Mouse (Mus musculus) thymus, postnatal 4 days (tissue): ENCODE measurements at regions not wholly inside any gene's neighbourhood (a gene's known extent, or its start where the extent isn't known, plus 50 kb on each side); places are given as distances from the start of the nearest gene placed in this dataset.

Experiments
- DNase-seq: peaks from one replicate; pipeline ENCODE4 v3.0.0; 2021

DNA sequence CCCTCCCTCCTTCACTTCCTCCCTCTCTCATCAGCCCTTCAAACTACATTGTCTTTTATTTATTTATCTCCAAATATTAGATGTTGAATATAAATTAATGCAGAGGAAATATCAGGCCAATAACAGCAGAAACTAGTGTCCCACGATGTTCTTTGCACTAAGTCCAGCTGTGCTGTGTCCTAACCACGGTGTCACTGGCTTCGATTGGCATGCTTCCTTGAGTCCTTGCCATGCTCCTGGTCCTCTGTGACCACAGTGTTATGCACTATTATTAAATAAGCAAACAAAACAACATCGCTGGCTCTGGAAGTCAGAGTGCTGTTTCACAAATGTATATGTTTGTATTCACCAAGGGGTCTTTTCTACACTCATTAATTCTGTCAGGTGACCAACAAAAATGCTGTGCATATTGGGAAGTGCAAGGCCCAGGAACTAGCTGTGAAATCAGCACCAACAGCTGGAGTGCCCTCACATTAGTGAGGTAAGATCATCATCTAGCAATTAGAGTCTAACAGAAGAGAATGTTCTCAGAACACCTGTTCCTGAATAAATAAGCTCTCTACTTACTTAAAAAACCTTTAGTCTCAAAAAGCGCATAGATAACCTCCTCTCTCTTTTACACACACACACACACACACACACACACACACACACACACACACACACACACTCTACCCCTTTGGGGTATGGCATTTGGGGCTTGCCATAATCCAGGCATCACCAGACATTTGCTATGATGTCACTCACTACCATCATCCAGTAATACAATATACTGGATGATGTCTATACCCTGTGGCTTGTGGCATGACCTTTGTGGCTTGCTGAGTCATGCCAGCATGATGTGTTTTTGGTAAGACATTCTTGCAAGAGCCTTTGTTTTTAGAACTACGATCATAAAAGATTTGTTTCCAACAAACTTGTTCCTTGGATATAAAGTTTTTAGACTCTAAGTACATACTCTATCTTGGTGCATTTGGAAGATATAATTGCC lies 81.9 kb upstream of the Rgs2 start:
- DNase-seq: peak; percentile 14

DNA sequence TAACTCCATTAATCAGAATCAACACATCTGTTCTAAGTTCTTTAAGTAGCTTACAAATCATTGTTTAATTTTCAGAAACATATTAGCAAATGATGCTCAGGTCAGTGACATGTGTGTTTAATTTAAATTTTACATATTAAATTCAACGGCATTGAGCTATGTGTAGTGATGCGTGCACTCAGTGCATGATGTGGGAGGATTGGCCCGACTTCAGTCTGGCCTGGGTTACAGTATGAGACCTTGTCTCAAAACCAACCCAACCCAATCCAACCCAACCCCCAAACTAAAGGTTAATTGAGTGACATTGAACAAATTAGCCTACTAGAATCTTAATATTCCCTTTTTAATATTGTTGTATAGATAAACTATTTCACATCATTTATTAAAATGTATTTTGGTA lies 75.0 kb upstream of the Rgs2 start:
- DNase-seq: no peak

DNA sequence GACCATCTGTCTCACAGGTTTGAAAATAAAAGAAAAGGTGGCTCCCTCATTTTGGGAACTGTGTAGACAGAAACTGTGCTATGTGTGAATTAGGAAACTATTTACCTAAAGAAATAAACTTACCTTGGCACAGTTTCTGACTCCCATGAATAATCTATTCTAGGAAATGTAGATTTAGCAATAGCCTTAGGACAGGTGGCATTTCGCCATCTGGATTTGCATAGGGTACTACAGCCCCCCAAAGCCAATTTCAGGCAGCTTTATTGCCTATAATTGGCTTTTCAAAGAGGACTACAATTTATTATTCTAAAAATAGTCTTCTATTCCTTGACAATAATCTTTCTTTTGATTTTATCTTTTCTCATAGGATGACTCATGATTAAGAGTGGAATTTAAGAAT lies 74.5 kb upstream of the Rgs2 start:
- no peak for DNase-seq

DNA sequence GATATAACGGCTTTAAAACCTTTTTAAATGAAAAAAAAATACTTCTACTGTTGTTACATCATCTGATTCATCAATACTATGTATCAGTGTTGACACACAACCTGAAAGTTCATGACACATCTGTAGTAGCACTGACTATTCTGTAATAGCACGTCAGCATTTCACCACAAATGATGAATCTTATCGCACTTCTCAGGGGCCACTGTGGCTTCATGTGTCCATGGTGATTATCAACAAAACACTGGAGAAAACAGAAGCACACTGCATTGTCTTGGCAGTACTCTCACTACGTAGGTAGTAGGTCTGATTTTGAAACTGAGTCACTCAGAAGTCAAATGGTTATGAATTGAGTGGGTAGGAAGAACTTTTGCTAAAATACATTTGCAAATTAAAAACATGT lies 72.0 kb upstream of the Rgs2 start:
- DNase-seq: no peak

DNA sequence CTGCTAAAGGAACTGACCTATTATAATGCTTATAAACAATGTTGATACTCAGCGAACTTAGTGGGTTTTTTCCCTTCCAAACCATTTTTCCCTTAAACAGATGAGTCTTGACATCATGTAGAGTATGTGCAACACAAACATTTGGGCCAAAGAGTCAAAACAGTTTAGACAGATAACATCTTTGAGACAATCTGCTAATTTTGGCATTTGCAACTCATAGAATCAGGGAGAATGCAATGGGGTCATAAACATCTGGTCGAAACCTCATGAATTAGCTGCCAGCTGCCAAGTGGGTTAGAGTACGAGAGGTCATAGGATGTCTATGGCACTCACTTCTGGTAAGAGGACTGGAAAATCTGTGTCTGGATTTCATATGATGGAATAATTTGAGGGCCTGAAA lies 57.3 kb upstream of the Rgs2 start:
- DNase-seq: no peak

DNA sequence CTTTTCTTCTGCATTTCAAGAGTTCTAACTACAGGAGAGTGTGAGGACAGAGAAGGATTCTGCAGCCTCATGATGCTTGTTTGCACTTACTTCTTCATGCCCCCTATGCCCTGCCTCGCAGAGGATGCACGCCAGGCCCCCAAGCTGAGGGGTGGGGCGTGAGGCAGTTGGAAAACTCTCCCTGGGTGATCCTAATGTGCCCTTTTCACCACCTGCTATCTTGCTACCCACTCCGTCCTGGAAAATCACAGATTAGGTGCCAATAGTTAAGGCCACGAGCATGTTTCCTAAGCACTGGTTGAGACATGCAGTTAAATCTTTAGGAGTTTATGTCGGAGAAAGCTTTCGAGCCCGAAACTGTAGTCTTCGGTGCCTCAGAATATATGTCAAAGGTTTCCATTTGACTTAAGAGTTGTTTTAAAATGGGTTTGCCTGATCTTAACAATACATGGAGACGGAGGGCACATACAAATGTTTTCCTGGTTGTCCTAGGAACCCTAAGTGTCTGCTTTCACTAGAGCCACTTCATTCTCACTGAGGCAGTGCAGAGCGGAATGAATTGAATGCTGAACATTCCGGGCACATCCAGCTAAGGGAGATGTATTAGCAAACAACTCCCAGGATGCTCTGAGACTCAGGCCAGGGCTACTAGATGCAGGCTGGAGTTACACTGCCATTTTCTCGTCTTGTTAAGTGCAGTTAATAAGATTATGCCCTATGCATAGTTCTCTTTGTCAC lies 51.7 kb upstream of the Rgs2 start:
- DNase-seq: no peak
